Mouse (Mus musculus) frontal cortex, postnatal 36 days (tissue): ENCODE measurements around the gene Zfp408.
"Not testable (repeated sequence)": the region's sequence is repeated elsewhere in the genome, so short reads cannot be mapped to it uniquely, and the experiment has no call there.

ENCODE experiments used
- DNase-seq, 2 experiments: peaks; one replicate each; pipeline ENCODE4 v3.0.0; 2022; ENCODE audit warnings: low spot score in 2 of 2

The Zfp408 gene

DNA sequence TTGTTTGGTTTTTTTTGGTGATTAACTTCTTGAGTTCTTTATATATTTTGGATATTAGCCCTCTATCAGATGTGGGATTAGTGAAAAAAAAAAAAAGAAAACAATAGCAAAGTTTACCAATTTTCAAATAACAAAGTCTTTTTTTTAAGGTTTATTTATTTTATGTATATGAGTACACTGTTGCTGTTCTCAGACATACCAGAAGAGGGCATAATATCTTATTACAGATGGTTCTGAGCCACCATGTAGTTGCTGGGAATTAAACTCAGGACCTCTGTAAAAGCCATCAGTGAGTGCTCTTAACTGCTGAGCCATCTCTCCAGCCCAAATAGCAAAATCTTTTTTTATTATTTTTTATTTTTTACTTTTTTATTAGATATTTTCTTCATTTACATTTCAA lies 40.2 kb downstream of the Zfp408 start:
- not testable (repeated sequence) for DNase-seq

DNA sequence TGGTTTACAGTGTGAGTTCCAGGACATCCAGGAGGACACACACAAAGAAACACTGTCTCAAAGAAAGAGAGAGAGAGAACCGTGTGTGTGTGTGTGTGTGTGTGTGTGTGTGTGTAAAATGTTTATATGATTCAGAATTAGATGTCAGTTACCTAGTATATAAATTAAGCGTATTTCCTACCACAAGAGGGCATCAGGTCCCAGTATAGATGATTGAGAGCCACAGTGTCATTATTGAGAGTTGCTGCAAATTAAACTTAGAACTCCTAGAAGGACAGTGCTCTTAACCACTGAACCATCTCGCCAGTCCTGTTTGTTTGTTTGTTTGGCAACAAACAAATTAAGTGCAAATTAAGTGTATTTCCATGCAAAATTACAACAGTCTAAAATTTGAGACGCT lies 47.2 kb downstream of the Zfp408 start:
- no peak for DNase-seq

DNA sequence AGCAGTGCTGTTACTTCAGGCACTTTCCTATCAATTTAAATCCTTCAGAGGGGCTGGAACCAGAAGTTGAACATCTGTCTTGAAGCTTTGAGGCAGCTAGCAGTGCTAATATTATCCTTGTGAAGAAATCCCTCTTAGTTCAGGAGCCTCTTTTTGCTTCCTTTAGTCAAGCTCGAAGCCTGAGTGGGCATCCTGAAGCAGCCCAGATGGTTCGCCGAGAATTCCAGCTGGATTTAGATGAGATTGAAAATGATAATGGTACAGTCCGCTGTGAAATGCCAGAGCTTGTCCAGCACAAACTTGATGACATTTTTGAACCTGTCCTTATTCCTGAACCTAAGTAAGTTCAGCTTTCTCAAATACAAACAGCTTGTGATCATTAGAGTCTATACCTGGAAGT lies 49.1 kb downstream of the Zfp408 start:
- DNase-seq, result peak; percentile 19 to 63
